Mouse (Mus musculus): ENCODE results near the gene Tmem121b. TPM values are rescaled to one million over a fixed set of nuclear protein-coding genes. Genes with fewer than 3 reads are reported as not detected.
A peak's percentile ranks its signal among the peaks of the same experiment; 100 is the strongest.

Tmem121b gene
- total and polyA plus RNA-seq, 3 experiments = not detected

GRCm38 (mm10) chr6:120453556-120453955, 40.1 kb downstream of the Tmem121b start:
- dilution Hi-C loops (cut with MboI; ENCODE audit: extremely low pct_ligation_motif_present, extremely low pct_unique_long_range_greater_than_20kb, low sequenced_read_pairs) (no loop called here), in situ Hi-C loops (cut with MboI; ENCODE audit: low pct_ligation_motif_present, low pct_unique_long_range_greater_than_20kb, low sequenced_read_pairs) (no loop called here)
- TF ChIP-seq ZNF384 (IDR thresholded peaks at IDR 0.05; ENCODE audit: low read depth, low read length) (peak; percentile 54), TBP (conservative IDR thresholded peaks at IDR 0.05; ENCODE audit: low read depth, low read length) (no peak), USF1 (IDR thresholded peaks at IDR 0.05; ENCODE audit: low read depth, low read length) (no peak), NELFE (IDR thresholded peaks at IDR 0.05; ENCODE audit: low read depth, low read length) (no peak), POLR2A (IDR thresholded peaks at IDR 0.05; ENCODE audit: low read depth, low read length) (no peak), ZC3H11A (IDR thresholded peaks at IDR 0.05; ENCODE audit: low read depth, low read length) (no peak), MXI1 (IDR thresholded peaks at IDR 0.05; ENCODE audit: low read depth, low read length) (no peak), USF2 (conservative IDR thresholded peaks at IDR 0.05; ENCODE audit: low read depth, low read length) (no peak)
- Histone ChIP-seq H3K79me2 (replicated peaks; ENCODE audit: control insufficient read depth, extremely low read depth, insufficient read depth, poor library complexity, severe bottlenecking) (no peaks in the 10 kb centered on the region), H3K36me3 (replicated peaks in 1 of 2; ENCODE audit: control insufficient read depth in 1 of 2, insufficient read depth in 1 of 2, low read length in 1 of 2) (no peaks in the 10 kb centered on the region), H3K9ac (ENCODE audit: insufficient read depth, low read depth) (no peak overlapping the region), H3K27me3 (replicated peaks) (no peaks in the 10 kb centered on the region), H3K27ac (ENCODE audit: insufficient read depth, low read depth) (no peak overlapping the region), H3K4me3 (replicated peaks in 1 of 3; ENCODE audit: low read depth in 2 of 3, low read length in 2 of 3, poor library complexity in 1 of 3) (no peak overlapping the region), H3K4me1 (ENCODE audit: control insufficient read depth in 1 of 2, insufficient read depth in 2 of 2) (peaks cover 18 to 24% of the 10 kb centered on the region in 2 experiments), H3K4me2 (ENCODE audit: insufficient read depth, low read depth, poor library complexity, severe bottlenecking) (no peak overlapping the region), H3K9me3 (replicated peaks; ENCODE audit: low read length) (no peaks in the 10 kb centered on the region)
- no peak for DNase-seq (ENCODE audit: extremely low read depth)

DNA sequence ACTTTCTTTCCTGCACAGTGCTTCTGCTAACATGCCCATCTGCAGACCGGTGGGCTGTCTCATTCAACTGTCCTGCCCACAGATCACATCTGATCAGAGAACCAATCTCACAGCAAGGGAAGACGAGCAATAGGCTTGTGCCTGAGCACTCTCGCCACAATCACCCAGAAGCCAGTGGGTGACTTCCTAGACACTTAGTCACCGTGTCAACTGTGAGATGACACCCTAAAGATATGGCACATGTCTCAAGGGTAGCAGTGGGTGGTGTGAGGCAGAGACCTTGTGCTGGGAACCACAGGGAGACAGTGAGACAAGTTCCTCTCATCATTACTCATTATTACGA, 40.5 kb downstream of the Tmem121b start:
- no peaks in the 10 kb centered on the region for H3K27me3 ChIP-seq (replicated peaks)
- dilution Hi-C loops (cut with MboI; ENCODE audit: extremely low pct_ligation_motif_present, extremely low pct_unique_long_range_greater_than_20kb, low sequenced_read_pairs) (no loop called here), in situ Hi-C loops (cut with MboI; ENCODE audit: low pct_ligation_motif_present, low pct_unique_long_range_greater_than_20kb, low sequenced_read_pairs) (no loop called here)
- H3K9me3 ChIP-seq (replicated peaks; ENCODE audit: low read length) = no peaks in the 10 kb centered on the region
- TF ChIP-seq UBTF (IDR thresholded peaks at IDR 0.05; ENCODE audit: low read depth, low read length) (no peak), TBP (conservative IDR thresholded peaks at IDR 0.05; ENCODE audit: low read depth, low read length) (no peak), NELFE (IDR thresholded peaks at IDR 0.05; ENCODE audit: low read depth, low read length) (no peak), EP300 (IDR thresholded peaks at IDR 0.05; ENCODE audit: low read length) (no peak), ELF1 (IDR thresholded peaks at IDR 0.05; ENCODE audit: low read depth, low read length) (no peak), ZKSCAN1 (IDR thresholded peaks at IDR 0.05; ENCODE audit: borderline replicate concordance, low read depth, low read length) (no peak), POLR2AphosphoS2 (IDR thresholded peaks at IDR 0.05; ENCODE audit: low read depth, low read length) (no peak), CTCF (conservative IDR thresholded peaks at IDR 0.05 in 1 of 2, IDR thresholded peaks at IDR 0.05 in 1 of 2; ENCODE audit: low read depth in 2 of 2, low read length in 2 of 2) (no peak), MAFK (IDR thresholded peaks at IDR 0.05; ENCODE audit: insufficient replicate concordance, low read length) (no peak), KAT2A (IDR thresholded peaks at IDR 0.05; ENCODE audit: insufficient replicate concordance, low read length) (no peak), MXI1 (IDR thresholded peaks at IDR 0.05; ENCODE audit: low read depth, low read length) (no peak)
- no peak for DNase-seq (ENCODE audit: extremely low read depth)
- peaks cover 18 to 24% of the 10 kb centered on the region in 2 experiments for H3K4me1 ChIP-seq (ENCODE audit: control insufficient read depth in 1 of 2, insufficient read depth in 2 of 2)
- H3K27ac ChIP-seq (ENCODE audit: insufficient read depth, low read depth) = no peak overlapping the region
- no peaks in the 10 kb centered on the region for H3K36me3 ChIP-seq (replicated peaks in 1 of 2; ENCODE audit: control insufficient read depth in 1 of 2, insufficient read depth in 1 of 2, low read length in 1 of 2)
- no peak overlapping the region for H3K9ac ChIP-seq (ENCODE audit: insufficient read depth, low read depth)
- H3K4me2 ChIP-seq (ENCODE audit: insufficient read depth, low read depth, poor library complexity, severe bottlenecking) = 0 out of 2 replicates have a peak overlapping the region, but pooled peaks have one; percentile 14
- H3K4me3 ChIP-seq (replicated peaks in 1 of 3; ENCODE audit: low read depth in 2 of 3, low read length in 2 of 3, poor library complexity in 1 of 3) = no peak overlapping the region
- H3K79me2 ChIP-seq (replicated peaks; ENCODE audit: control insufficient read depth, extremely low read depth, insufficient read depth, poor library complexity, severe bottlenecking) = no peaks in the 10 kb centered on the region
